20 mouse cellular contexts compared by ENCODE assay signal in genomic region chr14:32624811-32625210, GRCm38 (mm10). TPM values are rescaled to one million over a fixed set of nuclear protein-coding genes. Genes with fewer than 3 reads are reported as not detected.
"Had no signal": no experiment of that assay in that cellular context is flagged by ENCODE, and none has a peak within 500 bp of the region (broad histone marks: within the 10 kb centered on the region; RNA-seq: fewer than 3 reads in every experiment).

No protein-coding gene starts in this region.

- H3K4me3 ChIP-seq: neural tube, embryonic 15.5 days; stomach, embryonic 15.5 days had no signal

- H3K27me3 ChIP-seq: neural tube, embryonic 15.5 days; stomach, embryonic 15.5 days had no signal

- H3K4me2 ChIP-seq: neural tube, embryonic 15.5 days; stomach, embryonic 15.5 days had no signal

- H3K9me3 ChIP-seq: neural tube, embryonic 15.5 days; stomach, embryonic 15.5 days had no signal

- H3K27ac ChIP-seq: neural tube, embryonic 15.5 days; stomach, embryonic 15.5 days; stomach, postnatal 0 days had no signal

- H3K36me3 ChIP-seq: neural tube, embryonic 15.5 days; stomach, embryonic 15.5 days had no signal

- H3K4me1 ChIP-seq: stomach, embryonic 15.5 days had no signal

- DNase-seq: retina, postnatal 1 day; right cerebral cortex, adult 18-20 months; right cerebral cortex, postnatal 14 days; right cerebral cortex, postnatal 25 days; right cerebral cortex, postnatal 4 days; spleen, adult 18-20 months; thymus, adult 18-20 months; thymus, adult 2 months; thymus, postnatal 14 days; thymus, postnatal 25 days; thymus, postnatal 36 days; thymus, postnatal 4 days had no signal

- H3K9ac ChIP-seq: neural tube, embryonic 15.5 days; stomach, embryonic 15.5 days had no signal

RNA-seq across cellular contexts. Expression of gene Prrxl1, which starts 25.6 kb away (rescaled TPM):
- total RNA-seq: neutrophil, adult 5-6 weeks had no signal
- polyA plus RNA-seq: small intestine, adult 2 months; spleen, adult 2 months; testis, adult 2 months; thymus, postnatal 0 days had no signal
